In the genomic region with DNA sequence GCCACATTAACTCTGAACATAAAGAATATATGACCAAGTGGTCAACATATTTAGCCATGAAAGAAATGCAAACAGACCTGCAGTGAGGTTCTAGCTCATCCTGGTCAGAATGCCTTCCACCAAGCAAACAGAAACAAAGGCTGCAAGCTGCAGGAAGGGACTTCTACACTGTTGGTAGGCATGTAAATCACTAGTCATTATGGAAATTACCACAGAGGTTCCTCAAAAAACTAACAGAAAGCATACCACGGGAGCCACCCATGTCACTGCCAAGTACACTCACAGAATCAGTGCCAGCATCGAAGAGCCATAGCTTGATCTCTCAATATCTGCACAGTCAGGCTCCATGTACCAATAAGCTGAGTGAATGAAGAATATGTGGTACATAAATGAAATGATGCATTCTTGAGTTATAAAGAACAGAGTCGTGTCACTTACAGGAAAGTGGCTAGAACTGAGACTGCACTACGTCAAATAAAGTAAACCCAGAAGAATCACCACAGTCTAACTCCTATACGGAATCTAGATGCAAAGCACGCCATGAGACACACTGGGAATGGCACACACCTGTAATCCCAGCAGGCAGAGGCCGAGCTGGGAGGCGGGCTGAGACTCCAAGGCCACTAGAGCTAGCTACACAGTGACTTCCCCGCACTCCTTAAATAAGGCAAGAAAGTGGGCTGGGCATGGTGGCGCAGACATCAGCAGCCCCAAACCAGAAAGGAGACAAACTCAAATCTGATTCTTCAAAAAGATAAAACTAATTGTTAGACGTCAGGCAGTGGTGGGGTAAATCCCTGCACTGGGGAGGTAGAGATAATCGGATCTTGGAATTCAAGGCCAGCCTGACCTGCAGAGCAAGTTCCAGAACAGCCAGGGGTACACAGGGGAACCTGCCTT, we compare ENCODE assay signal across 19 mouse cellular contexts.
A peak's percentile ranks its signal among the peaks of the same experiment; 100 is the strongest.
DNase-seq lines count a peak whose midpoint lies in the region; ATAC-seq and TF ChIP-seq lines count a peak whose summit lies in the region.
"Had no signal": no experiment of that assay in that cellular context is flagged by ENCODE, and none has a peak within 500 bp of the region (broad histone marks: within the 10 kb centered on the region; RNA-seq: fewer than 3 reads in every experiment).

No protein-coding gene starts in this region.

- H3K9me3 ChIP-seq in neural tube, embryonic 15.5 days (replicated peaks), result no peaks in the 10 kb centered on the region
- H3K9me3 ChIP-seq in MEL (replicated peaks; ENCODE audit: insufficient read depth, low read length), result no peaks in the 10 kb centered on the region
- H3K9me3 ChIP-seq: heart, embryonic 15.5 days; liver, embryonic 15.5 days had no signal

- no peak for DNase-seq in neural tube, embryonic 10.5 days (ENCODE audit: extremely low spot score, low spot score)
- peak; percentile 7 for DNase-seq in MEL (ENCODE audit: low read depth, low spot score)
- no peak for DNase-seq in layer of hippocampus, postnatal 14 days (ENCODE audit: low spot score in 2 of 2)
- DNase-seq: adrenal gland, postnatal 14 days; cerebellum, adult 2 months; gastrocnemius, adult 2 months; heart, adult 2 months; kidney, adult 11 months; kidney, postnatal 10 days; midbrain, embryonic 14.5 days had no signal

- 0 out of 2 replicates have a peak overlapping the region, but pooled peaks have one; percentile 13 for H3K27ac ChIP-seq in neural tube, embryonic 15.5 days (replicated peaks)
- no peak overlapping the region for H3K27ac ChIP-seq in MEL (ENCODE audit: control insufficient read depth, low read depth, low read length)
- H3K27ac ChIP-seq: embryonic facial prominence, embryonic 13.5 days; gastrocnemius, adult 2 months; heart, adult 2 months; heart, embryonic 15.5 days; left cerebral cortex, adult 2 months; limb, embryonic 13.5 days; liver, embryonic 15.5 days had no signal

- H3K4me3 ChIP-seq in neural tube, embryonic 15.5 days (replicated peaks), result no peak overlapping the region
- H3K4me3 ChIP-seq in MEL (ENCODE audit: control insufficient read depth in 1 of 2, insufficient read depth in 1 of 2, low read depth in 2 of 2, low read length in 2 of 2), result no peak overlapping the region
- H3K4me3 ChIP-seq: embryonic facial prominence, embryonic 13.5 days; gastrocnemius, adult 2 months; heart, adult 2 months; heart, embryonic 15.5 days; left cerebral cortex, adult 2 months; limb, embryonic 13.5 days; liver, embryonic 15.5 days had no signal

- H3K4me2 ChIP-seq in neural tube, embryonic 15.5 days, result no peak overlapping the region
- H3K4me2 ChIP-seq: embryonic facial prominence, embryonic 13.5 days; heart, embryonic 15.5 days; limb, embryonic 13.5 days; liver, embryonic 15.5 days had no signal

- TF ChIP-seq RAD21 in MEL (IDR thresholded peaks at IDR 0.05; ENCODE audit: low read depth, low read length), result no peak

- H3K27me3 ChIP-seq in neural tube, embryonic 15.5 days (replicated peaks), result no peaks in the 10 kb centered on the region
- peaks cover 0 to 3% of the 10 kb centered on the region in 2 experiments; a peak in 2 of 4 replicates for H3K27me3 ChIP-seq in MEL (ENCODE audit: control insufficient read depth in 1 of 2, insufficient read depth in 2 of 2, low read length in 2 of 2)
- H3K27me3 ChIP-seq: embryonic facial prominence, embryonic 13.5 days; heart, embryonic 15.5 days; limb, embryonic 13.5 days; liver, embryonic 15.5 days had no signal

- 0 out of 2 replicates have a peak, but pooled peaks cover 5% of the 10 kb centered on the region for H3K36me3 ChIP-seq in neural tube, embryonic 15.5 days
- no peaks in the 10 kb centered on the region for H3K36me3 ChIP-seq in MEL (ENCODE audit: control insufficient read depth in 1 of 2, insufficient read depth in 2 of 2, low read length in 2 of 2)

- no peak for TF ChIP-seq CTCF in MEL (IDR thresholded peaks at IDR 0.05 in 2 of 3, conservative IDR thresholded peaks at IDR 0.05 in 1 of 3; ENCODE audit: control insufficient read depth in 1 of 3, insufficient read depth in 1 of 3, low read depth in 2 of 3, low read length in 3 of 3, poor library complexity in 1 of 3, severe bottlenecking in 1 of 3)

- TF ChIP-seq POLR2A in MEL (IDR thresholded peaks at IDR 0.05; ENCODE audit: control insufficient read depth in 1 of 2, insufficient read depth in 1 of 2, low read depth in 1 of 2, low read length in 2 of 2, poor library complexity in 1 of 2), result no peak

- H3K9ac ChIP-seq in neural tube, embryonic 15.5 days (replicated peaks), result no peak overlapping the region
- no peak overlapping the region for H3K9ac ChIP-seq in MEL (ENCODE audit: control insufficient read depth, low read depth, low read length, poor library complexity, severe bottlenecking)
- H3K9ac ChIP-seq: embryonic facial prominence, embryonic 13.5 days; heart, embryonic 15.5 days; limb, embryonic 13.5 days; liver, embryonic 15.5 days had no signal

- peaks cover 26% of the 10 kb centered on the region for H3K4me1 ChIP-seq in neural tube, embryonic 15.5 days
- H3K4me1 ChIP-seq in MEL (ENCODE audit: control insufficient read depth in 1 of 2, insufficient read depth in 2 of 2, low read length in 2 of 2), result no peaks in the 10 kb centered on the region

- no peak for TF ChIP-seq EP300 in MEL (IDR thresholded peaks at IDR 0.05; ENCODE audit: low read depth in 1 of 2, low read length in 2 of 2)

- ATAC-seq in neural tube, embryonic 15.5 days (ENCODE audit: low FRiP score), result no peak
- ATAC-seq in hematopoietic stem cell, adult 5-6 weeks (replicated peaks in 1 of 2; ENCODE audit: insufficient read depth in 1 of 2, low FRiP score in 2 of 2, low TSS enrichment in 1 of 2, low read depth in 1 of 2, poor library complexity in 2 of 2, severe bottlenecking in 2 of 2), result peak; percentile 91 to 92
- peak; percentile 84 for ATAC-seq in neutrophil, adult 5-6 weeks (ENCODE audit: extremely low read depth, insufficient number of reproducible peaks, low FRiP score, poor library complexity, severe bottlenecking)
- no peak for ATAC-seq in activated CD4-positive, CD25-positive, alpha-beta regulatory T cell, adult 4 months

- WGBS in neural tube, embryonic 15.5 days, result 77% methylated on average over 12 of the region's 12 CpGs

- no peaks in the 10 kb centered on the region for H3K79me2 ChIP-seq in MEL (ENCODE audit: control insufficient read depth, insufficient read depth, low read length, poor library complexity)

TF ChIP-seq in MEL, 35 proteins besides CTCF, POLR2A, EP300 and RAD21:
- TF ChIP-seq ZC3H11A (IDR thresholded peaks at IDR 0.05; ENCODE audit: low read depth, low read length) (no peak), NRF1 (IDR thresholded peaks at IDR 0.05; ENCODE audit: insufficient read depth, low read depth, low read length, poor library complexity, severe bottlenecking) (no peak), TBP (IDR thresholded peaks at IDR 0.05; ENCODE audit: low read depth, low read length) (no peak), BHLHE40 (IDR thresholded peaks at IDR 0.05; ENCODE audit: borderline replicate concordance, low read depth, low read length) (no peak), MAFK (IDR thresholded peaks at IDR 0.05; ENCODE audit: borderline replicate concordance, low read depth, low read length) (no peak), CHD1 (IDR thresholded peaks at IDR 0.05; ENCODE audit: low read depth, low read length) (no peak), TCF12 (IDR thresholded peaks at IDR 0.05; ENCODE audit: low read depth, low read length) (no peak), MAZ (IDR thresholded peaks at IDR 0.05; ENCODE audit: low read depth, low read length) (no peak), ETS1 (IDR thresholded peaks at IDR 0.05; ENCODE audit: low read depth, low read length) (no peak), NELFE (IDR thresholded peaks at IDR 0.05; ENCODE audit: low read depth, low read length) (no peak), SMC3 (IDR thresholded peaks at IDR 0.05; ENCODE audit: low read depth, low read length) (no peak), JUND (IDR thresholded peaks at IDR 0.05; ENCODE audit: low read depth, low read length) (no peak), TAL1 (IDR thresholded peaks at IDR 0.05; ENCODE audit: low read length) (no peak), MYB (IDR thresholded peaks at IDR 0.05; ENCODE audit: low read depth, low read length) (no peak), ZKSCAN1 (IDR thresholded peaks at IDR 0.05; ENCODE audit: low read depth, low read length) (no peak), KAT2A (conservative IDR thresholded peaks at IDR 0.05; ENCODE audit: low read depth, low read length) (no peak)

Comparison
In these comparisons a context has a peak if more than half of its experiments do, and no peak if none do; other contexts are left out.
1. ATAC-seq: peak in hematopoietic stem cell, adult 5-6 weeks (2 of 2) and neutrophil, adult 5-6 weeks (single experiment); none in neural tube, embryonic 15.5 days (single experiment) and activated CD4-positive, CD25-positive, alpha-beta regulatory T cell, adult 4 months (single experiment).